Mouse (Mus musculus) kidney, postnatal 10 days (tissue): ENCODE measurements around the gene Bckdha.
A peak's percentile ranks its signal among the peaks of the same experiment; 100 is the strongest.

ENCODE experiments used
- DNase-seq: peaks from one replicate; pipeline ENCODE4 v3.0.0; 2021; ENCODE audit warnings: mixed read lengths

Gene Bckdha

DNA sequence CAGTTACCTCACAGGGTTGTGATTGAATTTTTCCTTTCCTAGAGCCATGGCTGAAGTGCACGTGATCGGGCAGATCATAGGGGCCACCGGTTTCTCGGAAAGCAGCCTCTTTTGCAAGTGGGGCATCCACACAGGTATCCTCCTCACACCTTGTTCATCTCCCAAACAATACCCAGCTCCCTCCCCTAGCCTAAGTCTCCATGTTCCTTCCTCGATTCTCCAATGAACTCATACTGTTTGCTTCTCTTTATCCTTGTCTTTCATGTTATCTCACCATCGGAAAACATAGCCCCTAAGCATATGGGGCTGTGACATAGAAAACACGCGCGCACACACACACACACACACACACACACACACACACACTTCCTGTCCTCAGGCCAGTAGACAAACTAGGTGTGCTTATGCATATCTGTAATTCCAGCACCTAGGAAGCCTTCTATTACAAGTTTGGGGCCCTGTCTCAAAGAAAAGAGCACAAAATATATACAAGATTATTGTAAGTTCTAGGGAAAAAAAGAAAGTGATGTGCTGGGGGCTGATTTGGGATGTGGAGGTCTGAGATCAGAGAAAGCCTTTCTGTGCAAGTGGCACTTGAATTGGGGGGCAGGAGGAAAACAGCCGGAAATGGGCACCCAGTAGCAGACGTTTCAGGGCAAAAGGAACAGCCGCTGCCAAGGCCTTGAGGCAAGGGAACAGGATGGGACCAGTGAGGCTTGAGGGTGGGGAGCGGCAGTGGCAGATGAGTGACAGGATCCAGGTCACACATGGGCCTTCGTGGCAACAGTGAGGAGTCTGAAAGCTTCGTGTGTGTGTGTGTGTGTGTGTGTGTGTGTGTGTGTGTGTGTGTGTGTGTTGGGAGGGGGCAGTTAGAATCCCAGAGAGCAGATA, 22.8 kb upstream of the Bckdha start:
- no peak for DNase-seq

DNA sequence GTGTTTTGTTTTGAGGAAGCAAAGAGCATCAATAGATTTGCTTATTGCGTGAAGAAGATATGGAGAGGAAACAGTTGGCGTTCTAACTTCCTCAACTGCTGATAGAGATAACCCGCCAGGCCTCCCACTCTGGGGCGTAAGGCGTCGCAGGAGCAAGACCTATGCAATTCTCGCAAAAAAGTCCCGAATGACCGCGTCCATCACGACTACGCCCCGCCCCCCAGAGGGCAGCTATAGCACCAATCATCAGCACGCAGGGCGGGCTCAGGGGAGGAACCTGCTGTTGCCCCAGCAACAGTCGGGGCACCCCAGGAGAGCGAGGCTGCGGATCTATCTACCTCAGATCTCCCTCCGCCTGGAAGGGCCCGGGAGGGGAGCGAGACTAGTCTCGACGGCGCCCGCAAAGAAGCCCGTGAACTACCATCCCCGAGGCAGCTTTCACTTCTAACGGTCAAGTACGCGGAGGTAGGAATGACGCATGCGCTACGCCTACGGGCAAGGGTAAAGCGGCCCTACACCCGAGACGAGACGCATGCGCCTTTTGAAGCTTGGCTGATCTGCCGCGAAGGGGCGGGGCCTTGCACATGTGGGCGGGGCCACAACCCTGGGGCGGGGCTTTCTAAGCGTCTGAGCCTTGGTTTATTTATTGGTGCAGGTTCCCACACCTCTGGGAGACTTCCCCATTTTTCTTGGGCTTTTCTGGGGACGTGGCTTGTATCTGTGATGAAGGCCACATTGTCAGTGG, 21.9 kb upstream of the Bckdha start, which contains the start of gene B9d2:
Gene B9d2, plus strand, starts transcription at position 267 of the 745 bp plus-strand sequence.
- DNase-seq = peak; percentile 98

DNA sequence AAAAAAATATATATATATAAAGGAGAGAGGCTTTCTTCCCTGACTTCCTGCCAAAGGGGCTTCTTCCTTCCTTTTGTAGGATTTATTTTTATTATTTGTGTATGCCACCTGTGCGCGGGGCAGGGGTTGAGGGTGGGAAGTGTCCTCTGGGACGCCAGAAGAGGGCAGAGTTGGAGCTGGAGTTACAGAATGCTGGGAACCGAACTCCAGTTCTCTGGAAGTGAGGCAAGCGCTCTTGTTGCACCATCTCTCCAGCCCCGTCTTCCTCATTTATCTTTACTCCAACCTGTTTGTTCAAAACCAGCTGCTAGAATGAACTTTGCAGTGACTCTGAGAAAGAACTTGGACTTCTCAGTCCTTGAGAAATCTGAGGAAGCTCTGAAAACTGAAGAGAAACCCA, 21.2 kb upstream of the Bckdha start:
- peak; percentile 39 for DNase-seq

DNA sequence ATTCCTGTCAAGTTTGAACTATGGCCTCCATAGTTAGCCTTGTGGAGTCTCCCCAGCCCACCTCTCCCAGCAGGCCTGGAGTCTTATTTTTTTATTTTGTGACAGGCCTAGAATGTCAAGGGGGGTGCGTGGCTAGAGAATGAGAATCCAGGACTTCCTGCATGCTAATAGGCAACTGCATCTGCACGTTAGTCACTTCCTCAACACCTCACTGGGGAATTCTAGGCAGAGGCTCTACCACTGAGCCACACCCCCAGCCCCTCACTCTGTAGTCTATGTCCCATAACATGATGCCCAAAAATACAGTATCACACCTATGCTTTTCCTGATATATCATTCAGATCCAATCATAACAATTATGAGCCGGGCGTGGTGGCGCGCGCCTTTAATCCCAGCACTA, 18.2 kb upstream of the Bckdha start:
- DNase-seq = no peak

DNA sequence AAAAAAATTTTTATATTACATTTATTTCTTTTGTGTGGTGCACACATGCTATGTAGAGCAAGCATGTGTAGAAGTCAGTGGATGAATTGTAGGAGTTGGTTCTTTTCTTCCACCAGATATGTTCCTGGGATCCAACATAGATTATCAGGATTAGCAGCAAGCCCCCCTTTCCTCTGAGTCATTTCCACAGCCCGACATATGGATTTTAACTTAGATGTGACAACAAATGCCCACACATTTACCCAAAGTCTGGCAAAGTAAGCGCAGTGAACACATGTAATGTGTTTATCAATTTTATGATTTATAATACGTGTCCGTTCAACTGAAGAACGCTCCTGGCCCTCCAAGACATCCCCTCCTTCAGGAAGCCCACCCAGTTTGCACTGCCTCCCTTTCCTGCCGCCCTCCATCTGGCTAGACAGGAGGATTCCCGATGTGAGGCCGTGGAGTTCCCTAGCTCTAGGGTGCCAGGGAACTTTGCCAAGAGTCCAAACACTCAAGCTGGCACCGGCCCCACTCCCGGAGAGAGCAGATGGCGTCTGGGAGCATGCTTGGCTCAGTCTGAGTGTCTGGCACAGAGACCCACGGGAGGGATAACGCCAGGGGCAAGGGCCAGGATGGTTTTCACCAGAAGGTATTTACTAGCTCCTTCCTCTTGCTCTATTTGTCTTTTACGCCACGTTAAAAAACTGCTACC, 17.5 kb upstream of the Bckdha start:
- peak; percentile 81 for DNase-seq

DNA sequence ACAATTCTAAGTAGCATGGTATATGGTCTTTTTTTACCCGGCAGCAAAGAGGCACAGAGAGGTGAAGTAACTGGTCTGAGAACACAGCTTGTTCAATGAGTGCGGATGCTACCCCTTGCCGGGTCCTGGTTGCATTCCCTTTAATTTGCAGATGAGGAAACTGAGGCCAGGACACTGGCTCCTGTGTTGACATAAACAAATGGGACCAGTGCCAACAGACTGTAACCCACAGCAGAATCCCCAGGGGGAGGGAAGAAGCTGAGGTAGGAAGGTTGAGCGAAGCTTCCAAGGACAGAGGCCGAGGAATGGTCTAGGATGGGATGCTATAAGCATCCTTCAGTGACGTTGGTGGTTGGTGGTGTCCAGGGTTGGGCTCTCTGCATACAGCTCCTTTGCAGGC, 16.6 kb upstream of the Bckdha start:
- DNase-seq = no peak

DNA sequence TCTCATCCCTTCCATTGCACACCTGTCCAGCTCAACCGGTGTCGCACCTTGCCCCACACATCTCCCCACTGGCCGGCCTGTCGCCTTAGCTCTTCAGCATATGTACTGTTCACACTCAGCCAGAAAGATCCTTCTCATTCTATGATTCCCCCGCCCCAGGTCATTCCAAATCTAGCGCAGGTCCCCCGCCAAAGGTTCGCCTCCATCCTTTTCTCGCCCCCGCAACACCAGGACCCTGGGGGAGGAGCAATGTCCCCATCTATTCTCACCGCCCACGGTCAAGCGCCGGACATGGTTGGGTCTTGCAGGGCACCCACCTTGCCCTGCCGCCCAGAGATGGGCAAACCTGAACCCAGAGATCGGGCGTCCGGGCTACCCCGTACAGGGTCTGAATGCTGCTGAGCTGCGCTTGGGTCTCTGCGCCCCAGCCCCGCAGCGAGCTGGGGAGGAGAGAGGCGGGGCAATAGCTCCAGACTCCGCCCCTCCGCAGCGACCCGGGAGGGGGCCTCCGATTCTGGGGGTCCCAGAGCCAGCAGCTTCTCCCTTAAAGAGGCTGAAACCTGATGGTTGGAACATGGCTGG, 16.0 kb upstream of the Bckdha start, which contains the start of gene Tmem91:
Gene Tmem91, minus strand, starts transcription at position 448 of the 582 bp plus-strand sequence.
- DNase-seq = no peak

DNA sequence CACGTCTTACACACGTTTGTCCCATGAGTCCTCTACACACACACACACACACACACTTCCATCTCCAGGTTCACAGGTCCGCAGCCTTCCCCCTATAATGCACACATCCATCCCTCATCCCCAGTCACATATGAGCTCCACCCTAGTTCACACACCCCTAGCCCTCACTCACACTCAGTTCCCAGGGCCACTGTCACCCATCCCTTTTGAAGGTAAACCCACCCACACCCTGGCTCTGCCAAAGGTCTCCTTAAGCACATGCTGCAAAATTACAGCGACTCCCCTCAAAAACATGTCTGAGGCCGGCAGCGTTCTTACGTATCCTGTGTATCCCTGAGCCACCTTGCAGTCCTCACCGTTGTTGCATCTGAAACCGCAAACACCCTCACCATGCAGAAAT, 15.5 kb upstream of the Bckdha start:
- no peak for DNase-seq

DNA sequence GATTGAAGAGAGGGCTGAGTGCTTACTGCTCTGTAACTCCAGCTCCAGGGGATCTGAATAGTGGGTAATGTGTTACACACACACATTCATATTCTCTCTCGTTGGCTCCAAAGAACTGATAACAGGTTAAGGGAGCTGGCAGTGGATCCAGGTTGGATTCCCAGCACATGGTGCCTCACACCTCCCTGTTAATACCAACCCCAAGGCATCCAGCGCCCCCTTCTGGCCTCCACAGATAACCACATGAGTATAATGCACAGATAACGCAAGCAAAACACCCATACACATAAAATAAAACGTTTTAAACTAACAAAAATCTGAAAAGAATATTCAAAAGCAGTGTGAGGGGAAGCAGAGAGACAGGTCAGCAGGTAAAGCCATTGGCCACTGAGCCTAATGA, 13.7 kb upstream of the Bckdha start:
- no peak for DNase-seq

DNA sequence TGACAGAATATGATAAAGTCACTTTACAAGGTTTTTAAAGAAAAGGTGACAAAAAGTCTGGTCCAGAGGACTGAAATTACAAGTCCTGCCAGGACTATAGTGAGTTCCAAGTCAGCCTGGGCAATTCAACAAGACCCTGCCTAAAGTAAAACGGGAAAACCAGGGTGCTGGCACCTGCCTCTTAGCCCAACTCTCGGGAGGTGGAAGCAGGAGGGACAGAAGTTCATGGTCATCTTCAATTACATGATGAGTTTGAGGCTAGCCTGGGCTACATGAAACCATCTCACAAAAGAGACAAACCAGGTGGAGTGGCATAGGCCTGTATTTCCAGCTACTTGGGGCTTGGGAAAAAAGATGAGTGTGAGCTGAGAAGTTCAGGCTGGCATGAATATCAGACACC, 12.9 kb upstream of the Bckdha start:
- DNase-seq = no peak

DNA sequence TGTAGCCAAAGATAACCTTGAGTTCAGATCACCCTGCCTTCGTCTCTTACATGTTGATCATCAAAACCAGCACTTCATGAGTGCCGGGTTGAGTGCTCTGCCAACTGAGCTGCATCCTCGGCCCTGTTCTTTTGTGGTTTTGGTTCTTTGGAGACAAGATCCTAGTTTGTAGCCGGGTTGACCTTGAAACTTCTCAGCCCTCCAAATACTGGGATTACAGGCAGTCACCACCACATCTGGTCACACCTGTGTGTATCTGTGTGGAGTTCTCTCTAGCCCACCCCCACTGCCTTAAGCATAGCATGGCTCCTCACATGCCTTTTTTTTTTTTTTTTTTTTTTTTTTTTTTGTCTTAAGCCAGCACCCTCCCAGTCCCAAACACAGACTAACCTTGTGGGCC, 11.3 kb upstream of the Bckdha start:
- DNase-seq = no peak

DNA sequence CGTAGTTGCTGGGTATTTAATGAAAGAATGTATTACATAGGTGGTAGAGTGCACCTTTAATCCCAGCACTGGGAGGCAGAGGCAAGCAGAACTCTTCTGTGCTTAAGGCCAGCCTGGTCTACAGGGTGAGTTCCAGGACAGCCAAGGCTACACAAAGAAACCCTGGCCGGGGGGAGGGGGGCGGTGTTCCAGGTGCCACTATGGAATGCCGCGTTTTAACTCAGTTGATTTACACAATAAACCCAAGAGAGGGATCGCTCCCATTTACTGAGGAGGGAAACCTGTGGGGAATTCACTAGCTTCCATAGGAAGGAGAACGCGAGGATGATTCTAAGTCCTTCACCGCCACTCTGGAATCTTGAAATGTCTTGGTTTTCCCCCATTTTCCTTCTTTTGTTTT, 10.8 kb upstream of the Bckdha start:
- DNase-seq = no peak

DNA sequence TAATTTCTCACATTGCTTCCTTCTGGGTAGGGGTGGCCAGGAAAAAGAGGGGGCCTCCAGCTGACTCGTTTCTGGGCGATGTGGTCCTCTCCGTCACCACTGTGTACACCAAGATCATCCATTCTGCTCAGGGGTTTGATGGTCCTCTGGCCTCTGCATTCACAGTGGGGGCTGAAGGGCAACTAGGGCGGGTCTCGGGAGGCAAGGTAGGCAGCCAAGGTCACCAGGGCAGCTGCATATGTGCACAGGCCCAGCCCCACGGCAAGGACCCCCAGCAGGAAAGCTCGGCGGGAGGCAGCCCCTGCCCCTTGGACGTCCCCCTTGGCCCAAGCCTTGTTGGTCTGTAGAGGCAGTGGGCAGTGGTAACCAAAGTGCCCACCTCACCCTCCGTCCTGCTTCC, 10.4 kb upstream of the Bckdha start:
- no peak for DNase-seq

DNA sequence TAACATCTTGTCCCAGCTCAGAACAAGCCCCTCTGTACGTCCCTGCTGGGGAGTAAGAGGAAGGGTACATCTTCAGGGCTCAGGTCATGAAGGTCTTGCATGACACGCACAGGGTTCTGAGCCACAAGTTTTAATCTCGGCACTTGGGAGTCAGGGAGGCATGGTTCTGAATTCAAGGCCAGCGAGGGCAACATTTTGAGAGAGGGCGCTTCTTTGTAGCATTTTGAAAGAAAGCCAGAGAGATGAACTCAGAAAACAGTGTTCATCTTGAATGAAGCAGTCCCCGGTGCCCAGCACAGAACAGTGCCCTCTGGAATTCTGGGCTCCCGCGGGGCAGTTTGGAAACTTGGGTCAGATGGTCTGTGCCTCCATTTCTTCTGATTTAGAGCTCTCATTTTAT, 7.6 kb upstream of the Bckdha start:
- no peak for DNase-seq

DNA sequence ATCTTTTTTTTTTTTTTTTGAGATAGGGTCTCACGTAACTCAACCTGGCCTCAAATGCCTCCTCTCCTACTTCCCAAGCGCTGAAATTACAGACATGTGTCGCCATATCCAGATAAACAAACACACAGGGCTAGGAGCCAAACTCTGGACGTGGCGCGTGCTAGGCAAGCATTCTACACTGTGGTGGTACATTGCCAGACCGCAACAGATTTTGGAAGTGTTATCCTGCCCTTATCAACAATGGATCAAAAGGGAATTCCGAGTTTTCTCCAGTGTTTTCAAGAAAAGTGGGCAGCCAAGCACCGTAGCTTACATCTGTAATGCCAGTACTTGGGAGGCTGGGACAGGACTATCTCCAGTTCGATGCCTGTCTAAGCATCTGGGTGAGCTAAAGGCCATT, 996 bp downstream of the Bckdha start:
- DNase-seq = no peak

DNA sequence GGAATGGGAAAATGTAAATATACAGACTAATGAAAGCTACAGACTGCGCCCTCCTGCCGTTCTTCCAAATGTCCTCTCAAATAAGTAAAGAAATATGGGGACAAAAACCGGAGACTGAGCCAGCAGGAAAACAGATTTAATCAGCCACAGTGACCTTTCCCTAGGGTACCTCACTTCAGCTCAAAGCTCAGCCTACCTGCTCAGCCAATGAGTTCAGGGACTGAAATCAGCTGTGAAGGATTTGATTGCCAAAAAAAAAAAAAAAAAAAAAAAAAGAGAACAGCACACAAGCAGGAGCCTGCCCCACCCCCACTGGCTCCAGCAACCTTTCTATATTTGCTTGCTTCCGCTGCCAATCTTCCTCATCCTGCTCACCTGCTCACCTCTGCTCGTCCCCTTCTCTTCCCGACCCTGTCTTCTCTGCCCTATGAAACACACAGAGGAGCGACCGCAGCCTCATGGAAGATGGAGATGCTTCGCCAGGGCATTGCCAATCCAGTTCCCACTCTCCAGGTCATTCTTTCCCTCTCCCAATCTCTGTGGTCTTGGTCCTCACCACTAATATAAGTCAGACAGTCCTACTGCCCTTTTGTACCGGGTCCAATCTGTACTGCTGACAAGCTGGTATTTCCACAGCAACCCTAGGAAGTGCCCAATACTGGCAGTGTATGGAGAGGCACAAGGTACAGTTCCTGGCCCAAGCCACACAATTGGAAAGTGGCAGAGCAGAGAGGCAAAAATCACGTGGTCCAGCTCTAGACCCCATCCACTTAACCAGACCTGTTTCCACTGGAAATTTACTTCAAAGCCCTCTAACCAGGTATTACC, 3.0 kb downstream of the Bckdha start:
- peak; percentile 48 for DNase-seq

DNA sequence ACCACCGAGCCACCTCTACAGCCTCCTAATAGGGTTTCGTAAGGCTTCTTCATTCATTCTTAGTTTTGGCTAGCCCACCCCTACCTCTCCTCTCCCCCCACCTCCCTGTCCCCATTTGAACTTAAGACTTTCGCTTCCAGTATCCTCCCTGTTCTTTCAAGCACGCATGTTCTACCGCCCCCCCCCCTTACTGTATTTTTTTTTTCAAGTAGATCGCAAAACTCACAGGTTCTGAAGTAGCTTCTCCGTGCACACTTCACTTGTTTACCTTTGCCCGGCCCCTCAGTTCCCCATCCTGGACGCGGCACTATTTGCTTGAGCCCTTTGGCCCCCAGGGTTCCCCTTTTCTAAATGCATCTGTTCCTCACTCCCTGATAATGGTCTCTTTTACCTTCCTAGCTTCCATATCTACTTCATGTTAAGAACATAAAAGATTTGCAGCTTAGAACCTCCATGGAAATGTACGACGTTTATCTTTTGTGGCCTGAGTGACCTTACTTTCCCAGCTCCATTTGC, 6.5 kb downstream of the Bckdha start:
- no peak for DNase-seq

DNA sequence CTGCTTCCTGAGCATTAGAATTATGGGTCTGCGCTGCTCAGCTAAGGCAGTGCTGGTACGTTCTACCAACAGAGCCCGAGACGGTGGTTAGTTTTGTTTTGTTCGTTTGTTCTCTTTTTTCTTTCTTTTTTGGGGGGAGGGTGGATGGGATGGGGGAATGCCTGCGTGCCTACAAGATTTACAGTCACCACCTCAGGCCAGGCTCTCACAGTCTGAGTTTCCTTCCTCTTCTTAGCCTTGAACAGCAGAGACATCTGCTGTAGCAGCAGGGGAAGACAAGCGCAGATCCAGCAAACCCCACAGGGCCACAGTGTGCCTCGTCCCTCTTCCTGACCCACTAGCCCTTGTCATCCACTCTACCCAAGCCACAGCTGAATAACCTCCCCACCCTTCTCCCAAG, 7.5 kb downstream of the Bckdha start:
- no peak for DNase-seq

DNA sequence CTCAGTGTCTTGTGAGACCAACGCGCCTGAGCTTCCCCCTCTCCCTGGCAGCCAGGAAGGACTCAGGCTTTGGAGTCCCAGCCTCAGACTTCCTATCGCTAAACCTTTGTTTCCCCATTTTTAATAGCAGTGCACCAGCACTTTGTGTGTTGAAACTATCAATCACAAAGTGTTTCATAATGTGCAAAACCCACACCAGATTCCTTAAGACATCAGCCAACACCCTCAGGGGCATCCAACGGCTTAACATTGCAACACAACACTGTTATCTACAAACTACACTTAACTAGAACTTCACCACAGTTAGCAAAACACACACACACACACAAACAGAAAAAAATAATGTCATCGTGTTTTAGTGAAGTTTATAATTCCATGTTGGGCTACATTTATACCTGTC, 8.9 kb downstream of the Bckdha start:
- no peak for DNase-seq

DNA sequence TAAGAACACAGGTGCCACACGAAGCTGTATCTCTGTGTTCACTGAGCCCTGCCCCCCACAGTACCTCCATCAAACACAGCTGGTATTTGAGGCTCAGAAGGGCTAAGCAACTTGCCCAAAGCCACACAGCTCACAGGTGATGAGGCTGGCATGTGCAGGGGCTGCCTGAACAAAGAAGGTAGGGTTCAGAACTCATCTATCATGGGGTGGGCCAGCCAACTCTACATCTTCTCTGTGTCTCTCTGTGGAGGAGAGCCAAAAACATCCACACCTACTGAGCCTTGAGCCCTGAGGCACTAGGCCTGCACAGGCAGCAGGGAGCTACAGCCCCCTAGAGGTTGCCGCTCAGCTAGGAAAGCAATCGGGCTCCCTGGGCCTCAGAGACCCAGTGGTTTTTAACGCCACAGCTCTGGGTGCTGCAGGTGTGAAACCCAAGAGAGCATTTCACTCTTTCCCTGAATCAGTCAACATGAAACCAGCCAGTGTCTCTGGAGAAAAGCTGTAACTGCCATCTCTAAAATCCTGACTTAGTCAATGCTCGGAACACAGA, 11.1 kb downstream of the Bckdha start:
- DNase-seq = no peak

DNA sequence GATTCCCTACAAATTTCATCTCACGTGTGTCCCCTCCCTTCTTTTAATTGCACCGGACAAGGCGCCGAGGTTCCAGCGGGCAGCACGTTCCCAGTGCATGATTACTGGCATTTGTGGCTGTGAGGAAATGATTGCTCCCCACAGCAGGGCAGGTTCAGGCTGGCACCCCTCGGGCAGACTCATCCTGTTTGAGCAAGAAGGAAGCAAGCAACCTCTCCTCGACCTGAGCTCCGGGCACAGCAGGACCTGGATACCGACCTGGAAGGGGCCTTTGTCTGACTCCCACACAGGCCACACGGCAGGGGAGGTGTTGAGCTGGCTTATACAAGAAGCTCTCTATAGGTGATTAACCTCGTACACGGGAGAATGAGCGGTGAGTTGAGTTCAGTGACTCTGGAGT, 13.7 kb downstream of the Bckdha start:
- peak; percentile 36 for DNase-seq

DNA sequence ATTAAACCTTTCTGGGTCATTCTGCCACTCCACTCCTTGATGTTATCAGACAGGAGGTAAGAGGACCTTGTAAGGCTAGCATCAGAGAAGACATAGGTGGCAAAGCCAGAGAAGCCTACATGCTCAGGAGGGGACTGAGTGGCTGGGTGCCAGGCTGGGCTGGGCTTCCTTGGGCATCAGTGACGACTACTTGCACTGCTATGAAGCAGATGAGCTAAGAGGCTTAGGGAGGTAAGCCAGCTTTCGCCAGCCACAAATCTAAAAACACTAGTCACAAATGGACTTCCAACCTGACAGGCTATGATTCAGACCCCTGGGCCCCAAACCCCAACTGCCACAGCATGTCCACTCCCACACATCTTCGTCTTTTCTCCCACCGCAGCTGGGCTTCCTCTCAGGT, 14.2 kb downstream of the Bckdha start:
- no peak for DNase-seq
